Mouse (Mus musculus): ENCODE data around the gene Hmgb2. TPM values are rescaled to one million over a fixed set of nuclear protein-coding genes. Genes with fewer than 3 reads are reported as not detected.

The Hmgb2 gene
- polyA plus RNA-seq, 1 experiment from 2014 or later = 251 TPM

GRCm38 (mm10) chr8:57520186-57520786 lies 8.6 kb downstream of the Hmgb2 start:
- 62% methylated on average over 12 of the region's 12 CpGs for WGBS
- H3K4me1 ChIP-seq (ENCODE audit: control insufficient read depth, insufficient read depth, low read length) = no peaks in the 10 kb centered on the region
- H3K4me2 ChIP-seq (ENCODE audit: low read depth, low read length) = no peak overlapping the region
- no peak overlapping the region for H3K27ac ChIP-seq (ENCODE audit: low read length)
- H3K9me3 ChIP-seq (replicated peaks; ENCODE audit: control insufficient read depth, low read length) = no peaks in the 10 kb centered on the region
- no peaks in the 10 kb centered on the region for H3K27me3 ChIP-seq (ENCODE audit: control insufficient read depth, insufficient read depth, low read length)
- ATAC-seq (replicated peaks; ENCODE audit: extremely low read depth, insufficient read depth, low FRiP score) = no peak
- H3K36me3 ChIP-seq (ENCODE audit: control insufficient read depth, insufficient read depth) = peaks cover 10% of the 10 kb centered on the region
- H3K4me3 ChIP-seq (ENCODE audit: low read length) = no peak overlapping the region
- no peak overlapping the region for H3K9ac ChIP-seq (ENCODE audit: low read length)

- Histone ChIP-seq H3K4me3 (ENCODE audit: low read length) (no peak overlapping the region), H3K9ac (ENCODE audit: low read length) (no peak overlapping the region), H3K27ac (ENCODE audit: low read length) (no peak overlapping the region), H3K27me3 (ENCODE audit: control insufficient read depth, insufficient read depth, low read length) (no peaks in the 10 kb centered on the region), H3K9me3 (replicated peaks; ENCODE audit: control insufficient read depth, low read length) (no peaks in the 10 kb centered on the region), H3K4me1 (ENCODE audit: control insufficient read depth, insufficient read depth, low read length) (peaks cover 9% of the 10 kb centered on the region), H3K4me2 (ENCODE audit: low read depth, low read length) (no peak overlapping the region), H3K36me3 (ENCODE audit: control insufficient read depth, insufficient read depth) (no peaks in the 10 kb centered on the region)
- no peak for ATAC-seq (replicated peaks; ENCODE audit: extremely low read depth, insufficient read depth, low FRiP score)
- WGBS = 92% methylated on average over 1 of the region's 1 CpGs
These were observed 16.3 kb downstream of the Hmgb2 start for GRCm38 (mm10) chr8:57528036-57528435.

GRCm38 (mm10) chr8:57530238-57530637 lies 18.5 kb downstream of the Hmgb2 start:
- Histone ChIP-seq H3K27me3 (ENCODE audit: control insufficient read depth, insufficient read depth, low read length) (no peaks in the 10 kb centered on the region), H3K9me3 (replicated peaks; ENCODE audit: control insufficient read depth, low read length) (no peaks in the 10 kb centered on the region; the same call in 1 of the 2 replicates), H3K4me2 (ENCODE audit: low read depth, low read length) (peak overlapping the region; percentile 61), H3K4me1 (ENCODE audit: control insufficient read depth, insufficient read depth, low read length) (peaks cover 9% of the 10 kb centered on the region), H3K27ac (ENCODE audit: low read length) (peak overlapping the region; percentile 68), H3K4me3 (ENCODE audit: low read length) (peak overlapping the region; percentile 29), H3K36me3 (ENCODE audit: control insufficient read depth, insufficient read depth) (peaks cover 3% of the 10 kb centered on the region; the same call in 1 of the 2 replicates), H3K9ac (ENCODE audit: low read length) (peak overlapping the region; percentile 39)
- WGBS = 71% methylated on average over 13 of the region's 13 CpGs
- no peak for ATAC-seq (replicated peaks; ENCODE audit: extremely low read depth, insufficient read depth, low FRiP score)

- peak overlapping the region; percentile 68 for H3K27ac ChIP-seq (ENCODE audit: low read length)
- H3K36me3 ChIP-seq (ENCODE audit: control insufficient read depth, insufficient read depth) = peaks cover 8% of the 10 kb centered on the region; the same call in 1 of the 2 replicates
- H3K4me3 ChIP-seq (ENCODE audit: low read length) = peak overlapping the region; percentile 29
- H3K4me1 ChIP-seq (ENCODE audit: control insufficient read depth, insufficient read depth, low read length) = peaks cover 9% of the 10 kb centered on the region
- H3K27me3 ChIP-seq (ENCODE audit: control insufficient read depth, insufficient read depth, low read length) = no peaks in the 10 kb centered on the region
- WGBS = 17% methylated on average over 15 of the region's 15 CpGs
- H3K4me2 ChIP-seq (ENCODE audit: low read depth, low read length) = peak overlapping the region; percentile 61
- H3K9me3 ChIP-seq (replicated peaks; ENCODE audit: control insufficient read depth, low read length) = no peaks in the 10 kb centered on the region; the same call in 1 of the 2 replicates
- peak; percentile 80 for ATAC-seq (replicated peaks; ENCODE audit: extremely low read depth, insufficient read depth, low FRiP score)
- H3K9ac ChIP-seq (ENCODE audit: low read length) = peak overlapping the region; percentile 39
These were observed 19.1 kb downstream of the Hmgb2 start for GRCm38 (mm10) chr8:57530666-57531349.

- no peak for ATAC-seq (replicated peaks; ENCODE audit: extremely low read depth, insufficient read depth, low FRiP score)
- 67% methylated on average over 2 of the region's 2 CpGs for WGBS
- no peaks in the 10 kb centered on the region; the same call in 1 of the 2 replicates for H3K9me3 ChIP-seq (replicated peaks; ENCODE audit: control insufficient read depth, low read length)
These were observed 20.5 kb downstream of the Hmgb2 start for GRCm38 (mm10) chr8:57532223-57532622.

GRCm38 (mm10) chr8:57533106-57533505 lies 21.4 kb downstream of the Hmgb2 start:
- peaks cover 9% of the 10 kb centered on the region for H3K4me1 ChIP-seq (ENCODE audit: control insufficient read depth, insufficient read depth, low read length)
- no peaks in the 10 kb centered on the region; the same call in 1 of the 2 replicates for H3K9me3 ChIP-seq (replicated peaks; ENCODE audit: control insufficient read depth, low read length)
- no peak overlapping the region for H3K4me2 ChIP-seq (ENCODE audit: low read depth, low read length)
- H3K27ac ChIP-seq (ENCODE audit: low read length) = no peak overlapping the region
- no peaks in the 10 kb centered on the region for H3K27me3 ChIP-seq (ENCODE audit: control insufficient read depth, insufficient read depth, low read length)
- ATAC-seq (replicated peaks; ENCODE audit: extremely low read depth, insufficient read depth, low FRiP score) = no peak
- H3K4me3 ChIP-seq (ENCODE audit: low read length) = no peak overlapping the region
- H3K36me3 ChIP-seq (ENCODE audit: control insufficient read depth, insufficient read depth) = peaks cover 14% of the 10 kb centered on the region; the same call in 1 of the 2 replicates
- H3K9ac ChIP-seq (ENCODE audit: low read length) = no peak overlapping the region
- WGBS = 84% methylated on average over 4 of the region's 4 CpGs

More at GRCm38 (mm10) chr8:57532223-57532622, 20.5 kb downstream of the Hmgb2 start:
- H3K4me1 ChIP-seq (ENCODE audit: control insufficient read depth, insufficient read depth, low read length) = peaks cover 9% of the 10 kb centered on the region
- no peaks in the 10 kb centered on the region for H3K27me3 ChIP-seq (ENCODE audit: control insufficient read depth, insufficient read depth, low read length)
- no peak overlapping the region for H3K27ac ChIP-seq (ENCODE audit: low read length)
- H3K4me3 ChIP-seq (ENCODE audit: low read length) = no peak overlapping the region
- H3K9ac ChIP-seq (ENCODE audit: low read length) = no peak overlapping the region
- H3K36me3 ChIP-seq (ENCODE audit: control insufficient read depth, insufficient read depth) = peaks cover 14% of the 10 kb centered on the region; the same call in 1 of the 2 replicates
- H3K4me2 ChIP-seq (ENCODE audit: low read depth, low read length) = no peak overlapping the region

GRCm38 (mm10) chr8:57534495-57534894 lies 22.8 kb downstream of the Hmgb2 start:
- Histone ChIP-seq H3K27me3 (ENCODE audit: control insufficient read depth, insufficient read depth, low read length) (no peaks in the 10 kb centered on the region), H3K36me3 (ENCODE audit: control insufficient read depth, insufficient read depth) (peaks cover 14% of the 10 kb centered on the region; the same call in 1 of the 2 replicates), H3K4me2 (ENCODE audit: low read depth, low read length) (no peak overlapping the region), H3K27ac (ENCODE audit: low read length) (no peak overlapping the region), H3K4me3 (ENCODE audit: low read length) (no peak overlapping the region), H3K9me3 (replicated peaks; ENCODE audit: control insufficient read depth, low read length) (no peaks in the 10 kb centered on the region; the same call in 1 of the 2 replicates), H3K9ac (ENCODE audit: low read length) (no peak overlapping the region), H3K4me1 (ENCODE audit: control insufficient read depth, insufficient read depth, low read length) (peaks cover 9% of the 10 kb centered on the region)
- 72% methylated on average over 4 of the region's 4 CpGs for WGBS
- ATAC-seq (replicated peaks; ENCODE audit: extremely low read depth, insufficient read depth, low FRiP score) = no peak

GRCm38 (mm10) chr8:57536167-57536566 lies 24.5 kb downstream of the Hmgb2 start:
- Histone ChIP-seq H3K4me2 (ENCODE audit: low read depth, low read length) (no peak overlapping the region), H3K9me3 (replicated peaks; ENCODE audit: control insufficient read depth, low read length) (no peaks in the 10 kb centered on the region; the same call in 1 of the 2 replicates), H3K9ac (ENCODE audit: low read length) (no peak overlapping the region), H3K36me3 (ENCODE audit: control insufficient read depth, insufficient read depth) (peaks cover 14% of the 10 kb centered on the region; the same call in 1 of the 2 replicates), H3K27me3 (ENCODE audit: control insufficient read depth, insufficient read depth, low read length) (no peaks in the 10 kb centered on the region), H3K4me1 (ENCODE audit: control insufficient read depth, insufficient read depth, low read length) (peaks cover 4% of the 10 kb centered on the region), H3K4me3 (ENCODE audit: low read length) (no peak overlapping the region), H3K27ac (ENCODE audit: low read length) (no peak overlapping the region)
- ATAC-seq (replicated peaks; ENCODE audit: extremely low read depth, insufficient read depth, low FRiP score) = no peak; the same call in 1 of the 2 replicates
- WGBS = 91% methylated on average over 6 of the region's 6 CpGs

GRCm38 (mm10) chr8:57538601-57539000 lies 26.9 kb downstream of the Hmgb2 start:
- Histone ChIP-seq H3K4me2 (ENCODE audit: low read depth, low read length) (no peak overlapping the region), H3K4me1 (ENCODE audit: control insufficient read depth, insufficient read depth, low read length) (no peaks in the 10 kb centered on the region; the same call in 1 of the 2 replicates), H3K9ac (ENCODE audit: low read length) (no peak overlapping the region), H3K27me3 (ENCODE audit: control insufficient read depth, insufficient read depth, low read length) (no peaks in the 10 kb centered on the region), H3K27ac (ENCODE audit: low read length) (no peak overlapping the region), H3K36me3 (ENCODE audit: control insufficient read depth, insufficient read depth) (peaks cover 14% of the 10 kb centered on the region; the same call in 1 of the 2 replicates), H3K4me3 (ENCODE audit: low read length) (no peak overlapping the region), H3K9me3 (replicated peaks; ENCODE audit: control insufficient read depth, low read length) (no peaks in the 10 kb centered on the region; the same call in 1 of the 2 replicates)
- 65% methylated on average over 7 of the region's 7 CpGs for WGBS
- ATAC-seq (replicated peaks; ENCODE audit: extremely low read depth, insufficient read depth, low FRiP score) = no peak
